Mouse (Mus musculus) T-cell, adult 2 months (primary cell): ENCODE data around the gene Dlgap4.

Experiments used
- DNase-seq: peaks from one replicate; pipeline ENCODE4 v3.0.0; 2022; ENCODE audit warnings: low spot score

The Dlgap4 gene

GRCm38 (mm10) chr2:156741265-156741664, 127.8 kb downstream of the Dlgap4 start:
- DNase-seq = no peak

GRCm38 (mm10) chr2:156741998-156742397, 128.5 kb downstream of the Dlgap4 start:
- no peak for DNase-seq

DNA sequence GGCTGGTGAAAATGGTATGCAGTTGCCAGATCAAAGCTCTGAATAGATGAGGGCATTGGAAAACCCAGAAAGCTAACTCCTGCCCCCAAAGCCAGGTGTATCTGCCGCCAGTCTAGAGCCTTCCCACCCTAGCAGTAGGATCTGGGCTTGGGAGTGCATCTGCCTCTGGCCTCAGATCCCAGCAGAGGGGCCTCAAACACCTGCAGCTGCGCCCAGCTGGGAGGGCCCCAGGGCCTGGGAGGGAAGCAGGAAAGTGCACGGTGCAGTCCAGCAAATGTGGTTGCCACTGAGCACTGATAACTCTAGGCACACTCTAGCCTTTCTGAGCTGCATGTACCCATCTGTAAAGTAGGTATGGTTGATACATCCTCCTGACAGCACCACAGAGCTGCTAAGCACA, 129.7 kb downstream of the Dlgap4 start:
- DNase-seq = no peak

DNA sequence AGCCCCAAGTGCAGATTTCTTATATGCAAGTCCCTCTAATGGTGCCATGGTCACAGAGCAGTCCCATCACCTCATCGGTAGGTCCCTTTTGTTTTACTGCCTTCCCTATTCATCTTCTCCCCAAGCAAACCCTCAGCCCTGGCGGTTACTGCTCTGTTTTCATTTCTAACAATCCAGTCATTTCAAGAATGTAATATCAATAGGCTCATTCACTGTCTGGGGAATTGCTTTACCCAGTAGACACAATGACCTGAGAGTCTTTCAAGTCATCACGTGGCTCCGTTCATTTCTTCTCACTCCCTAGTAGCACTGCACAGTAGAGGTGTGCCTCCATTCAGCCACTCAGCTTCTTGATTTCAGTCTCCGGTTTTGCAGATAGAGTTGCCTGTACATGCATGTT, 130.9 kb downstream of the Dlgap4 start:
- DNase-seq = no peak

DNA sequence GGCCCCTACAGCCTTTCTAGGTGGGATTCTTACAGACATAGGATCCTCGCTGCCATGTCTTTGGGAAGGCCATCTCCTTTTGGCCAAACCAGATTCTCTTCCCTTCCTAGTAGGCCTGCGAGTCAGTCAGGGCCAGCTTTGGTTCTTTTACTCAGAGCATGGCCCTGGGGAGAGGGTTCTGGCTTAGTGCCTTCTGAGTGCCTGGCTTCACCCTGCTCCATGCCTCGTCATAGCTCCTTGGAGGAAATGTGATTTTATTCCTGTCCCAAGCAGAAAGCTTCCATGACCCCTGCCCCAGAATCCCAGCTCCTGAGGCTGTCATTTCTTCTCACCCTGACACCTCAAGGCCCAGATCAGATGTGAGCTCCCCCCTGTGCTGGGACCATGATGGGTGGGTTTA, 133.8 kb downstream of the Dlgap4 start:
- DNase-seq = no peak

DNA sequence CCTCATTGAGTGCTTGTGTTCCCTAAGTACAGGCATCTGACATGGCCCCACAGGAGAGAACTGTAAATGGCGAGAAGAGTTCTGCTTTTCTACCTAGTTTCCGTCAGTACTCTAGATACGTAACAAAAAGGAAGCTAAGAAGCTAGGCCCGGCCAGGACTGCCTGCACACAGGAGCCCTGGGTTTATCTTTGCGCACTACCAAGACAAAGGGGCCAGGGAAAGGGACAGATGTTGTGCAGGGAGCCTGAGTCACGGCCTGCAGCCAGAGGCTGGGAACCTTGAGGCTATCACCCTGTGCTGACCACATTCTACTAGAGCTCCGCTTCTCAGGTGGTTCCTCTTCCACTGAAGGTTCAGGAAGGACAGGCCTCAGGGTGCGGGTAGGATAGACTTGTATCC, 136.2 kb downstream of the Dlgap4 start:
- DNase-seq = no peak

- DNase-seq = no peak
Measured at GRCm38 (mm10) chr2:156756937-156757336, 143.4 kb downstream of the Dlgap4 start.

DNA sequence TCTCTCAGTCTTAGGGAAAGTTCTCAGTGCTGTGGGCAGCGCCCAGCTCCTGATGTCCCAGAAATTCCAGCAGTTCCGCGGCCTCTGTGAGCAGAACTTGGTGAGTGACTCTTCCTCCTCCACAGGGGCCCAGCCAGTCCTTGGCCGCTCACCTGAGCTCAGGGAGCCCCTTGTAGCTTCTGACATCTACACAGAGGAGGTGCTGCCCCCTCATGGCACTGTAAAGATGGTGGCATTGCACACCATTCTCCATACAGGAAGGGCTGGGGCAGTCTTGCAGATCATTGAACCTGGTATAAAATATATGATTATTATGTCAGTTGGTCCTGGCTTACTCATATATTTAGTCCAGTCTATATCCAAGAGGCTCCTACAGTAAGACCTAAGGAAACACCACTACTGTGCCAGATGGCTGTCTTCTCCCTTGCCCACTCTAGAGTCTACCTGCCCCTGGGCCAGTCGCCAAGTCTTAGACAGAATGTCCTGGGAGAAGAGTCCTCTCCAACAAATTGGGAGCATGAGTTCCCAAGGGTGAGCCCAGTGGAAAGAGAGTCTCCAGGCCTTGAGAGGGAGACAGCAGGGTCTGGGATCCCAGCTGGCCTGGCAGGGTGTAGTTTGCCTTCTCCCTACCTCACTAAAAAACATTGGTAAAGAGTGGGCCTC, 147.5 kb downstream of the Dlgap4 start:
- DNase-seq = no peak

DNA sequence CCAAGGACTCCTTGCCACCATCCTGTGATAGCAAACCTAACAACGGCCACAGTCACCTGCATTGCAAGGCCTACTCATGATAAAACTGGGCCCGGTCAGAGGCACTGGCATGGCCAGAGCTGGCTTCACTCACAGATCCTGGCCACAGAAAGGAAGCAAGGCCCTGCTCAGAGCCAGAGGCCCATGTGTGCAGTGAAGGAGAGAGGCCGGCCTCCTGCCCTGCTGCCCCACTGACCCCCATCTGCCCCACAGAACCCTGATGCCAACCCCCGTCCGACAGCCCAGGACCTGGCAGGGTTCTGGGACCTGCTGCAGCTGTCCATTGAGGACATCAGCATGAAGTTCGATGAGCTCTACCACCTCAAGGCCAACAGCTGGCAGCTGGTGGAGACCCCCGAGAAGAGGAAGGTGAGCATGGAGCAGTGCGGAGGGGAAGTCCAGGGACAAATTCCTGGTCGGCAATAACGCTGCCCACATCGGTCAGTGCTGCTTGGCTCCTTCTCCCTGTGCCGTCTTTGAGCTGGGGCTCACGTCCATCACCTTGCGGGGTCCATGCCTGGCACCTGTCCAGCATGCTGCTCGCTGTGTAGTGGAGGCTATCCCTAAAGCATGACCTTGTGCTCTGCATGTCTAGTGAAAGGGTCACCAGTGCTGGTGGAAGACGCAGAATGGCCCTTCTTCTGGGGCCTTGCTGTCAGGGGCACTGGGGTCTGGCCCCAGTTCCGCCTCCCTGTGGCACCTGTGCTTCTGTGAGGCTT, 148.2 kb downstream of the Dlgap4 start:
- DNase-seq = no peak

GRCm38 (mm10) chr2:156762499-156762898, 149.0 kb downstream of the Dlgap4 start:
- no peak for DNase-seq

DNA sequence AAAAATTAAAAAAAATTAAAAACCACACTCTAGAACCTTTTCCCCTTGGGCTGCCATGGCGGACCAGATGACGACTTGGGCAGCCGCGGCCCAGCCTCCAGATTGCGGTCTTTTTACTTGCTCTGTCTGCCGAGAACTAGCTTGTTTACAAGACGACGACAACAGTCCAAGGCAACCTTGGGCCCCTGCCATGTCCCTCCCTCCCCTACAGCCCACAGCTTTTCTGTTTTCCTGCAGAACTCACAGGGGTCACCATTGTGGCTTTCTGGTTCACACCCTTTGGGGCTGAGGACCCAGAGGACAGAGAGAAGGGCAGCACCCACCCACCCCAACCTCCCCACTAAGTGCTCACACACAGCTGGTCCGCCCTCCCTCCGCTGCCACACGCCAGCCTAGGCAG, 149.6 kb downstream of the Dlgap4 start:
- no peak for DNase-seq

DNA sequence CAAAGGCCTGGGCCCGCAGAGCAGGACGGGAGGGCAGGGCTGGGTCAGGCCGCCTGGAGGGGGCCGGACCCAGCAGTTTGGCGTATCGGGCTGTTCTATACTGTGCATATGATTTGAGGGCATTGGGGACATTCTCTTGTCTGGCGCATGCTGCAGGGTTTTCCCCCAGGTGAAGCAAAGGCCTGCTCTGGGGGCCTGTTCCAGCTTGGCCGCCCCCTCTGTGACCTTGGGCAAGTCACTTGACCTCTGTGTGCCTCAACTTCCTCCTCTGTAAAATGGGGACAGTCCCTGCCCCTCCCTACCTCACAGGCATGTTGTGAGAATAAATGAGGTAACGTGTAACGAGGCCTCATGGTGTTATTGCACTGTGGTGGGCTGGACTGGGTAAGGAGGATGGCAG, 150.5 kb downstream of the Dlgap4 start:
- no peak for DNase-seq

GRCm38 (mm10) chr2:156764747-156765146, 151.2 kb downstream of the Dlgap4 start:
- no peak for DNase-seq

GRCm38 (mm10) chr2:156765593-156765992, 152.1 kb downstream of the Dlgap4 start:
- DNase-seq = no peak

DNA sequence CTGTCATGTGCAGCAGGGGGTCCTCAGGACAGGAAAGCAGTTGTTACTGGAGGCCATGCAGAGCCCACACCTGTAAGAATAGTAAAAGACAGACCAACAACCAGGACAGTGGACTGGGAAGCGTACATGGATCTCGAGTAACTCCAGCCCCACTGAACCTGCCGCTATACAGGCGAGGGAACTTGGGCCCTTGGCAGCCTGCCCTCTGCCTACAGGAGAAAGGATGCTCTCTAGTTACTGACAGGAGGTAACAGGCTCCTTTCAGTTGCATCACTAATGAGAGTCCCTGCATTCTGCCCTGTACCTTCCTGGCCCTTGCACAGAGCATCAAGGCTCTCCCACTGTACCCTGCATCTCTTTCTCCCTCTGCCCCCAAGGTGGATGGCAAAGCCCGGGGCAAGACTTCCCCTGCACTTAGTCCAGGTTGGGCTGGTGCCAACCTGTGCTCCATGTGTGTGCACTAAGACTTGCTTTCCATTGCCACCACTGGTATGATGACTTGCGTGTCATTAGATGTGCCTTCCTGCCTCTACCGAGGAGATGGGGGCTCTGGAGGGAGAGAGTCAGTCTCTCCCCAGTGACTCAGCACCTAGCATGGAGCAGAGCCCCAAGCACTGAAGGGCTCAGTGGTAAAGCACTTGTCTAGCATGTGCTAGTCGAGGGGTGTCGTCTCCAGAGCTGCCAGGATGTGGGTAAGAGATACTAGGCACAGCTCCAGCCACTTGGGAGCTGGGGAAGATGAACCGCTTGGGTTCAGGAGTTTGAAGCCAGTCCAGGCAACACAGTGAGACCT, 152.9 kb downstream of the Dlgap4 start:
- DNase-seq = no peak

- no peak for DNase-seq
Measured at GRCm38 (mm10) chr2:156767108-156767507, 153.6 kb downstream of the Dlgap4 start.

DNA sequence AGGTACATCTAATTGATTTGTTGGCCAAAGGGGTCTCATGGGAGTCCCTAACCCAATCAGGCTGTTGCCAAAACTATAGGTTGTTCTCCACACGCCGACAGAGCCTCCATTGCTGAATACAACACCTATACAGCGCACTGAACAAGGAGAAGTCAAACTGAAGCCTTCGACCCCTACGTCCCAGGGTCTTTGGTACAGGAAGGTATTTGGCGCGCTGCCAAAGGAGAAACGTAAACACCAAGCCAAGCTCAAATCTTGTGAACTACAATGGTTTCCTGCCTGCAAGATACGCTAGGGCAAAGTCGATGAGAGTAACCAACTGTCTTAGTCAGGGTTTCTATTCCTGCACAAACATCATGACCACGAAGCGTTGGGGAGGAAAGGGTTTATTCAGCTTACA, 155.8 kb downstream of the Dlgap4 start:
- DNase-seq = no peak

GRCm38 (mm10) chr2:156773470-156773869, 160.0 kb downstream of the Dlgap4 start:
- DNase-seq = no peak

DNA sequence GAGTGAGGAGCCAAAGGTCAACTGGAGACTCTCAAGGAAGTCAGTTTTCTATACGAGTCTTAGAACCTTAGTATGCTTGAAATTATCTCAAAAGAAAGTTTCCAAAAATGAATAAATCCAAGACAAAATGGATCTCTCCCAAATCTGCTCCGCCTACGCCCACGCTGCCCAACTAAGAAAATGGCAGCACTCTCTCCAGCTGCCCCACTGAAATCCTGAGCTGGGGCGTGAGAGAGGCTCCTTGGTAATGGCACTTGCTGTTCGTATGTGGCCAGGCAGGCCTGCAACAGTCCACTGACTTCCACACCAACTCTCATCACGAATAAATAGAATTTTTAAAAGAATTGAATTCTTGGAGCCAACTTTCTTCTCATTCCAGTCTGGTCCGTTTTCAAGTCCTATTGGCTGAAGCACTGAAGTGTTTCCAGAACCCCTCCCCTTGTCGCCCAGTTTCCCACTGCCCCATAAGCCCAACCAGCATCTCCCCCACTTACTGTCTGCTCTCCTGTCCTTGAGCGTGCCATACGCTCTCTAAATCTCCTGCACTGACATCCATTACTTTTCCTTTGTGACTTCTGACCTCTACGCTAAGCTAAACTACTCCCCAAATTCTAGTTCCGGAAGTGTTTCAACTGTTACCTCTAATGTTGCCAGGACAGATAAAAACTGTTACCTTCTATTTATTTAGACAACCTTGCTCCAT, 160.7 kb downstream of the Dlgap4 start:
- DNase-seq = no peak

GRCm38 (mm10) chr2:156774738-156775454, 161.4 kb downstream of the Dlgap4 start, which contains the start of gene Myl9:
Gene Myl9 (plus strand): TSS chr2:156775420.
- DNase-seq = no peak
